Mouse (Mus musculus): ENCODE data around the gene Rcl1. TPM values are rescaled to one million over a fixed set of nuclear protein-coding genes. Genes with fewer than 3 reads are reported as not detected.

Rcl1 gene
- polyA plus RNA-seq, 1 experiment, result 12.7 TPM

DNA sequence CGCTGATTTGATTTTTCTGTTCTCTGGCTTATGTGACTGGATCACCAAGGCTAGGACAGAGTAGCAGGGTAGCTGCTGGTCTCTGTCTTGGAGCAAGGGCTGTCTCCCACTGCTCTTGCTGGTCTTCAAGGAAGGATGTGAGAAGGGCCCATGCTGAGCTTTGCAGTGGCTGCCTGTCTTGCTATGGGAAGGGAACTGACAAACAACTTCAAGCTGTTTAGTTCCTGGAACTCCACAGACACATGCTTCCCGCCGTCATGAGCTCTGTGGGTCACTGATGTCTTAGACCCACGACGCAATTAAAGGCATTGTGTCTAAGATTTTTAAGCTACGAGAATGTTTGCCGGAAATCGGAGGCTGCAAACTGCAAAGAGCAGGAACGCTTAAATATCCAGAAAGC is 45.6 kb downstream of the Rcl1 start:
- H3K4me3 ChIP-seq (ENCODE audit: extremely low read depth, insufficient read depth, insufficient read length), result no peak overlapping the region
- no peak for TF ChIP-seq CTCF (IDR thresholded peaks at IDR 0.05; ENCODE audit: extremely low read depth, insufficient read depth, insufficient read length, insufficient replicate concordance)
- TF ChIP-seq POLR2A (IDR thresholded peaks at IDR 0.05; ENCODE audit: low read depth, low read length), result no peak
- no peaks in the 10 kb centered on the region; the same call in 1 of the 2 replicates for H3K4me1 ChIP-seq (ENCODE audit: control insufficient read depth, insufficient read depth, insufficient read length)
- no peaks in the 10 kb centered on the region for H3K27me3 ChIP-seq (ENCODE audit: control insufficient read depth, insufficient read depth, low read length)
- H3K36me3 ChIP-seq (ENCODE audit: control insufficient read depth, insufficient read depth, low read length), result peaks cover 5% of the 10 kb centered on the region
- WGBS, result 86% methylated on average over 9 of the region's 9 CpGs
- DNase-seq (ENCODE audit: low read depth in 1 of 2, low spot score in 2 of 2), result no peak
- 0 out of 2 replicates have a peak overlapping the region, but pooled peaks have one; percentile 28 for H3K27ac ChIP-seq (ENCODE audit: insufficient read depth, low read length)

GRCm38 (mm10) chr19:29149583-29149982 is 48.4 kb downstream of the Rcl1 start:
- no peaks in the 10 kb centered on the region for H3K27me3 ChIP-seq (ENCODE audit: control insufficient read depth, insufficient read depth, low read length)
- 73% methylated on average over 6 of the region's 6 CpGs for WGBS
- no peak for DNase-seq (ENCODE audit: low read depth in 1 of 2, low spot score in 2 of 2)
- H3K27ac ChIP-seq (ENCODE audit: insufficient read depth, low read length), result no peak overlapping the region
- no peak overlapping the region for H3K4me3 ChIP-seq (ENCODE audit: extremely low read depth, insufficient read depth, insufficient read length)
- H3K36me3 ChIP-seq (ENCODE audit: control insufficient read depth, insufficient read depth, low read length), result no peaks in the 10 kb centered on the region; the same call in 1 of the 2 replicates
- TF ChIP-seq CTCF (IDR thresholded peaks at IDR 0.05; ENCODE audit: extremely low read depth, insufficient read depth, insufficient read length, insufficient replicate concordance), result no peak
- no peak for TF ChIP-seq POLR2A (IDR thresholded peaks at IDR 0.05; ENCODE audit: low read depth, low read length)
- no peaks in the 10 kb centered on the region; the same call in 1 of the 2 replicates for H3K4me1 ChIP-seq (ENCODE audit: control insufficient read depth, insufficient read depth, insufficient read length)

DNA sequence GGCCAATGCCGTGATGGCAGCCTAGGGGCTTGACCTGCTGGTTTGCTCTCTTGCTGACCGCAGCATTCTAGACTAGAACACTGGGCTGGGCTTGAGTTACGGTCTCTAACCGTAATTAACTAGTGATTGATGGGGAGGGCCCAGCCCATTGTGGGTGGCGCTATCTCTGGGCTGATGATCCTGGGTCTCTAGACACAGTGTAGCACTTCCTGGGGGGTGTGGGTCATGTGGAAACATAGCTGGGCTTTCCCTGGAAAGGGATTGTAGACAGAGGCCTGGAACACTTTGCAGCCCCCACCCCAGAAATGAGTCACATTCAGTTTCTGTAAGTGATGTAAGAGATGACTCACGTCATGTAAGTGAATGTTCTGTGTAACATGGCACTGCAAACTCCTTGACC is 48.9 kb downstream of the Rcl1 start:
- Histone ChIP-seq H3K4me3 (ENCODE audit: extremely low read depth, insufficient read depth, insufficient read length) (no peak overlapping the region), H3K27me3 (ENCODE audit: control insufficient read depth, insufficient read depth, low read length) (no peaks in the 10 kb centered on the region), H3K27ac (ENCODE audit: insufficient read depth, low read length) (no peak overlapping the region), H3K4me1 (ENCODE audit: control insufficient read depth, insufficient read depth, insufficient read length) (no peaks in the 10 kb centered on the region; the same call in 1 of the 2 replicates), H3K36me3 (ENCODE audit: control insufficient read depth, insufficient read depth, low read length) (no peaks in the 10 kb centered on the region)
- TF ChIP-seq POLR2A (IDR thresholded peaks at IDR 0.05; ENCODE audit: low read depth, low read length) (no peak), CTCF (IDR thresholded peaks at IDR 0.05; ENCODE audit: extremely low read depth, insufficient read depth, insufficient read length, insufficient replicate concordance) (no peak)
- 92% methylated on average over 6 of the region's 6 CpGs for WGBS
- DNase-seq (ENCODE audit: low read depth in 1 of 2, low spot score in 2 of 2), result no peak

DNA sequence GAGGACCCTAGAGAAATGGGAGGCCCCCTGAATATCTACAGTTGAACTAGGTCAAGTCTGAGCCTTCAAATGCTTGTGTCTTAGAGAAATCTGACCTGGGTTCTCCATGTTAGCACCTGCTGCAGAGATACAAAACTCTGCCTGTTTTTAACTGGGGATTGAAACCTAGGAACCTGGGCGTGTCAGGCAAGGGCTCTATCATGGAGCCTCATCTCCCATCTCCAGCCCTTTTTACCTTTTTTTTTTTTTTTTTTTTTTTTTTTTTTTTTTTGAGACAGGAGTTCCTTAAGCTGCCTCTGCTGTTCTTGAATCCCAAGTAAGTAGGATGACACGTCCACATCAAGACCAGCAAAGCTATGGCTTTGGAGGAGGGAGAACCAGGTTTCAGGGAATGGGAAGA is 50.3 kb downstream of the Rcl1 start:
- Histone ChIP-seq H3K4me1 (ENCODE audit: control insufficient read depth, insufficient read depth, insufficient read length) (no peaks in the 10 kb centered on the region; the same call in 1 of the 2 replicates), H3K4me3 (ENCODE audit: extremely low read depth, insufficient read depth, insufficient read length) (no peak overlapping the region), H3K36me3 (ENCODE audit: control insufficient read depth, insufficient read depth, low read length) (no peaks in the 10 kb centered on the region), H3K27me3 (ENCODE audit: control insufficient read depth, insufficient read depth, low read length) (no peaks in the 10 kb centered on the region), H3K27ac (ENCODE audit: insufficient read depth, low read length) (no peak overlapping the region)
- 83% methylated on average over 2 of the region's 2 CpGs for WGBS
- TF ChIP-seq CTCF (IDR thresholded peaks at IDR 0.05; ENCODE audit: extremely low read depth, insufficient read depth, insufficient read length, insufficient replicate concordance), result no peak
- DNase-seq (ENCODE audit: low read depth in 1 of 2, low spot score in 2 of 2), result no peak

DNA sequence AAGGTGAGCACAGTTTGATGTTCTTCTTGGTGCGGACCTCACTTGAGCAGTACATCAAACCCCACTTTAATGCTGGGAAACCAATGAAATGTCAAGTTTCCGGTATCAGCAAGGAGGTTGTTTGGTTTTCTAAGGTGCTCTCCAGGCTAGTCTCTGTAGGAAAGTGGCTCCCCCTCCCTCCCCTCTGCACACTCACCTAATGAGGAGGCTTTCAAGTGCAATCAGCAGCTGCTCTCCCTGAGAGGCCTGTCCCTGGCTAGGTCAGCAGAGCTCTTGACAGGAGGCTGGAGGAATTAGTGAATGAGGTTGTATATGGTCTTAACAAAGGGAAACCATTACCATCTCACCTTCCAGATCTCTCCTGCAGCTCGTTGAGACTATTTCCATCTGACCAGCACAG is 54.4 kb downstream of the Rcl1 start:
- TF ChIP-seq POLR2A (IDR thresholded peaks at IDR 0.05; ENCODE audit: low read depth, low read length), result no peak
- no peaks in the 10 kb centered on the region for H3K27me3 ChIP-seq (ENCODE audit: control insufficient read depth, insufficient read depth, low read length)
- no peak overlapping the region for H3K4me3 ChIP-seq (ENCODE audit: extremely low read depth, insufficient read depth, insufficient read length)
- no peak for DNase-seq (ENCODE audit: low read depth in 1 of 2, low spot score in 2 of 2)
- no peaks in the 10 kb centered on the region for H3K4me1 ChIP-seq (ENCODE audit: control insufficient read depth, insufficient read depth, insufficient read length)
- WGBS, result 92% methylated on average over 3 of the region's 3 CpGs
- H3K36me3 ChIP-seq (ENCODE audit: control insufficient read depth, insufficient read depth, low read length), result no peaks in the 10 kb centered on the region
- H3K27ac ChIP-seq (ENCODE audit: insufficient read depth, low read length), result no peak overlapping the region

DNA sequence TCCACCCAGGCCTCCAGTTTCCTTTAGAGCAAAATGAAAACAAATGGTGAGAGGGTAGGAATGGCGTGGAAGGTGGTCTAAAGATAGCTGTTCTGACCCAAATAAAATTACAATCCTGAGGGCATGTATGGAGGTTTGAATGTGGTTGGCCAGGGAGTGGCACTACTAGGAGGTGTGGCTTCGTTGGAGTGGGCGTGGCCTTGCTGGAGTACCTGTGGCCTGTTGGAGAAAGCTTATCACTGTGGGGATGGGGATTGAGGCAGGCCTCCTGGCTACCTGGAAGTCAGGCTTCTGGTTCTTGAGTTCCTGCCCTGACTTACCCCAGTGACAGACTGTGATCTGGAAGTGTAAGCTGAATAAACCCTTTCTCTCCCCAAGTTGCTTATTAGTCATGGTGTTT is 55.2 kb downstream of the Rcl1 start:
- H3K4me1 ChIP-seq (ENCODE audit: control insufficient read depth, insufficient read depth, insufficient read length), result no peaks in the 10 kb centered on the region
- H3K4me3 ChIP-seq (ENCODE audit: extremely low read depth, insufficient read depth, insufficient read length), result no peak overlapping the region
- WGBS, result 76% methylated on average over 3 of the region's 3 CpGs
- H3K27ac ChIP-seq (ENCODE audit: insufficient read depth, low read length), result no peak overlapping the region
- TF ChIP-seq POLR2A (IDR thresholded peaks at IDR 0.05; ENCODE audit: low read depth, low read length), result no peak
- no peak for TF ChIP-seq CTCF (IDR thresholded peaks at IDR 0.05; ENCODE audit: extremely low read depth, insufficient read depth, insufficient read length, insufficient replicate concordance)
- H3K36me3 ChIP-seq (ENCODE audit: control insufficient read depth, insufficient read depth, low read length), result no peaks in the 10 kb centered on the region
- no peaks in the 10 kb centered on the region for H3K27me3 ChIP-seq (ENCODE audit: control insufficient read depth, insufficient read depth, low read length)
- no peak for DNase-seq (ENCODE audit: low read depth in 1 of 2, low spot score in 2 of 2)

DNA sequence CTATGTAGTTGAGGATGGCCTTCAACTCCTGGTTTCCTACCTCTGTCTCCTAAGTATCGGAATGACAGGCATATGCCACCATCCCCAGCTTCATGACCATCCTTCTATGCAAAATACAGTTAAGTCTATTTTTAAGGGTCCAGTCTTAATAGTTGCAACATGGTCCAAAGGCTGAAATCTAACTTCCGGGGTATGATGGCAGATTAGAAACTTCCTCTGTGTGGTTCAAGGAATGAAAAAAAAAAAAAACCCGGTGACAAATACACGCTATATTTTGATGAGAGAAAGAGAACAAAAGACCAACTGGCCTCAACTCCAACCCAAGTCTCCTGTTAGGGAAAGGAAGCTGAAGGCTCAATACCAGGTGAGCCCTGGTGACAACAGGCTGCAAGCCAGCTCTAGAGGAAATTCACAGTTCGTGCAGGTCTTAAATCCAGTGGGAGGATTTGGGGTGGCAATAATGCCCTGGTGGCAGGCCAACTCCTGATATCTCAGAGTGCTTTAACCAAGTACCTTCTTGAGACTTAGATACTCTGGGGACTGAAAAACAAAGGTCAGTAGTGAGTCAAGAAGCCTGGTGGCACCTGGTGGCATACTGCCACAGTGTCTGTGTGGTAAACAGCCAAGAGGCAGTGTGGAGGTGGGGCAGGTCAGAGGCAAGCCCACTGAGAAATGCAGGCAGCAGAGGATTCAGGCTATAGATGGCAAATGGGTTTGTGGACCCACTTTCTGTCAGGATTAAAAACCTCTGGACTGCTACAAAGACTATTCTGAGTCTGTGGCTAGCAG is 56.7 kb downstream of the Rcl1 start:
- no peak for DNase-seq (ENCODE audit: low read depth in 1 of 2, low spot score in 2 of 2)
- WGBS, result 66% methylated on average over 5 of the region's 5 CpGs
- Histone ChIP-seq H3K27ac (ENCODE audit: insufficient read depth, low read length) (no peak overlapping the region), H3K36me3 (ENCODE audit: control insufficient read depth, insufficient read depth, low read length) (no peaks in the 10 kb centered on the region), H3K4me1 (ENCODE audit: control insufficient read depth, insufficient read depth, insufficient read length) (no peaks in the 10 kb centered on the region), H3K27me3 (ENCODE audit: control insufficient read depth, insufficient read depth, low read length) (no peaks in the 10 kb centered on the region), H3K4me3 (ENCODE audit: extremely low read depth, insufficient read depth, insufficient read length) (no peak overlapping the region)
- TF ChIP-seq CTCF (IDR thresholded peaks at IDR 0.05; ENCODE audit: extremely low read depth, insufficient read depth, insufficient read length, insufficient replicate concordance) (no peak), POLR2A (IDR thresholded peaks at IDR 0.05; ENCODE audit: low read depth, low read length) (no peak)
